Mouse (Mus musculus) kidney, adult 8-10 months (tissue): ENCODE results near the gene Alyref.
"Not testable (repeated sequence)": the region's sequence is repeated elsewhere in the genome, so short reads cannot be mapped to it uniquely, and the experiment has no call there.

ENCODE experiments used
- DNase-seq, 2 experiments: peaks; one replicate each; pipeline ENCODE4 v3.0.0; 2022

The Alyref gene

DNA sequence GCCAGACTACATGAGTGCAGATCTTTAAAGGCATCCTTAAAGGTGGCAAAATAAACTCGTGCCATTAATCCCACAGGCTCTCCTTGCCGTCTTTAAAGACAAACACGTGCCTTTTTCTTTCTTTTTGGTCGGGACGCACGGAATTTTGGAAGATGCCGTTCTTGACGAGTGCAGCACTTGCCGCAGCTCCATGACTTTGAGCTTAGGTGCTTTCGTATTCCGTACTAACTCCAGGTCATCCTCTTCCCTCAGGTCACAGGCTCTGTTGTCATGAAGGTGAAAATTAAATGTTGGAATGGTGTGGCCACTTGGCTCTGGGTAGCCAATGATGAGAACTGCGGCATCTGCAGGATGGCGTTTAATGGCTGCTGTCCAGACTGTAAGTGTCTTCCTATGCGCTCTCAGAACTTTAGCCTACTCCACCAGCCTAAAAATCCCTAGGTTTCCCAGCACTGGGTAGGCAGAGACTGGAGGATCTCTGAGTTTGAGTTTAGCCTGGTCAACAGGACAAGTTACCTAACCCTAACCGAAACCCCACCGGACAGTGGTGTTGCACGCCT, 905 bp upstream of the Alyref start:
- DNase-seq, result no peak

GRCm38 (mm10) chr11:120597240-120598235, 627 bp downstream of the Alyref start:
- DNase-seq, result no peak

GRCm38 (mm10) chr11:120588531-120588930, 9.6 kb downstream of the Alyref start:
- no peak for DNase-seq

GRCm38 (mm10) chr11:120583937-120584336, 14.2 kb downstream of the Alyref start:
- no peak for DNase-seq

- DNase-seq, result not testable (repeated sequence)
These were observed 15.2 kb downstream of the Alyref start for GRCm38 (mm10) chr11:120582982-120583293.

GRCm38 (mm10) chr11:120582268-120582981, 15.7 kb downstream of the Alyref start:
- DNase-seq, result peak; percentile 36 to 63

- DNase-seq, result peak; percentile 76 to 85
These were observed 16.5 kb downstream of the Alyref start, which contains the start of gene Arhgdia for GRCm38 (mm10) chr11:120581490-120582267. Gene Arhgdia, minus strand, starts transcription at chr11:120581624.

GRCm38 (mm10) chr11:120580871-120581331, 17.3 kb downstream of the Alyref start:
- DNase-seq, result peak in 1 of 2 experiments; percentile 33

- DNase-seq, result peak; percentile 43 to 49
These were observed 18.0 kb downstream of the Alyref start for GRCm38 (mm10) chr11:120580190-120580589.

DNA sequence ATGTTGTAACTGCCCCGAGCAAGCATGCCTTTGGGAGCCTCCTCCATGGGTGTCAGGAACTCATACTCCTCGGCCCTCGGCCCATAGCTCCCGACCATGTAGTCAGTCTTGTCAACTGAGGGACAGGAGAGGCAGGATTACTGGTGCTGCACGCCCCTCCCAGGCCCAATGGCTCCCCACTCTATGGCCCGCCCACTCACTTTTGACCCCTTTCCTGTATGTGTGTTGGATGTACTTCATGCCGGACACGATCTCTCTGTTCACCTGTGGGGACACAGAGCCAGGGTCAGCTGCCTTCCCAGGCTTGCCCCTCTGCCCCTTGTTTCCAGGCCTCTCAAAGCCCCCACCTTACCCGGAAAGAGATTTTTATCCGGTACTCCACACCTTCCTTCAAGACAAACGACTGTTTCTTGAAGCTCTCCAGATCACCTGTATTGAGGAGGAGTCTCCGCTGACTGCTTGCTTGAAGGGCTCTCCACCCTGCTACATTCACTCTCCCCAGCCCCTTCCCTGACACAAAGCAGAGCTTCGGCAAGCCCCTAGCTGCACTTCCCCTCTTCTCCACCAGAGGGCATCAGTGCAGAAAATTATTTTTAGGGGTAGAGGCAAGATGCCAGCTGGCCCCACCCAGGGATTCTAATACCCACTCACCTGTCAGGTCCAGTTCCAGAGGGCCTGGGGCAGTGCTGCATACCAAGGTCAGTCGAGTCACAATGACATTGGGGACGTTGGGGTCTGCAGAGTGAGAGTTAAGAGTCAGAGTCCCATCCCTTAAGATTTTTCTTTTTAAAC, 18.7 kb downstream of the Alyref start:
- DNase-seq, result peak; percentile 59 to 79

- DNase-seq, result peak in 1 of 2 experiments; percentile 27
These were observed 19.4 kb downstream of the Alyref start for GRCm38 (mm10) chr11:120578694-120579243.

DNA sequence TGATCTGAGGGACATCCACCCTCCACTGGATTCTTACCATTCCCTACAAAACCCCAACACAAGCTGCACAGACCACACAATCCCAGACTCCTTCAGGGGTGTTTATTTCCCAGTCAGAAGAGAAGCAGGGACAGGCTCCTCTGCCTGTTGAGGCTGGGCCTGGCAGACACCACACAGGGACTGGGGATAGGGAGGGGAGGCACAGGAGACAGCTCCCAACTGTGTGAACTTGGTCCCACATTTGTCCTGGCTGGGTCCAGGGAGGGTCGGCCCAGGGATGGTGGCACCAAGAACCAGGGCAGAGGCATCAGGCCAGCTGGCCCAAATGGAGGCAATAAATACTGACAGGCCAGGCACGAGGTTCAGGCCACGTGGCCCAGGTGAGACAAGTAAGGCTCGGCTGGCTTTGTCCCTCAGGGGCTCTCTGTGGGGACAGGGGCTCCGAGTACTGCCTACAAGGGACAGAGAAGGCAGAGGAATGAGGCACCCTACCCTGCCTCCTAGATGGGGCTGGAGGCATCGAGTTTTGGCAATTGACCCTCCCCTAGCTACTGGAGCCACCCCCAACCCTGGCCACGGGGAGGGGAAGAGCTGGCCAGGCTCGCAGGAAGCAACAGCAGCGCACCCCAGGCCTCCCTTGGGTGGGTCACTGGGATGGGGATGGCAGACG, 20.0 kb downstream of the Alyref start:
- peak; percentile 60 for DNase-seq

- DNase-seq, result peak; percentile 66 to 75
These were observed 20.7 kb downstream of the Alyref start for GRCm38 (mm10) chr11:120577211-120578023.

GRCm38 (mm10) chr11:120576365-120576981, 21.7 kb downstream of the Alyref start:
- DNase-seq, result peak; percentile 85 to 91

GRCm38 (mm10) chr11:120575940-120576339, 22.2 kb downstream of the Alyref start:
- DNase-seq, result no peak

DNA sequence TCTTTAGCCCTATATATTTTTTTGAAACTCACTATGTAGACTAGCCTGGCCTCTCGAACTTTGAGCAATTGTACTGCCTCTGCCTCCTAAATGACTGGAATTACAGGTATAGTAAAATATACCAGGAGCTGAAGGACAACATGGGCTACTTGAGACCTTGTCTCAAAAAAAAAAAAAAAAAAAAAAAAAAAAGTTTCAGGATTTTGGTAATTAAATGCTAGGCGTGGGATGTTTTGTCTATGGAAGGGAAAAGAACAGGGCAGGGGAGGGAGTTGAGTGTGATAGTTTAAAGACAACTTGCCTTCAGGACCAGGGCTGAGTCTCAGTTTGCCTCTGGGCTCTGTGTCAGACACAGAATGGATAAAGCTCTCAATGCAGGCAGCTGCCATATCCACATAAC, 23.1 kb downstream of the Alyref start:
- no peak for DNase-seq

DNA sequence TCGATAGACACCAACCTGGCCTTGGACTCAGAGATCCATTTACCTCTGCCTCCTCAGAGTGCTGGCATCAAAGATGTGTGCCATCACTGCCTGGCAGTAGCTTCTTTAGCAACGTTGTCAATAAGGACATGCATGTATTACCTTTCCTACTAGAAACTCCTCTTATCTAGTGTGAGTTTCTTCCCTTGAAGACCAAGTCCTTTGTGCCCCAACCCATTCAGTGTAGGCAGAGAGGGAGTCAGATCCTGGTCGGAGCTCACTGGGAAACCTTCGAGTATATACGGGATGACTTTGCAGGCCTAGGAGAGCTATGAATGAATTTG, 23.9 kb downstream of the Alyref start:
- DNase-seq, result no peak

DNA sequence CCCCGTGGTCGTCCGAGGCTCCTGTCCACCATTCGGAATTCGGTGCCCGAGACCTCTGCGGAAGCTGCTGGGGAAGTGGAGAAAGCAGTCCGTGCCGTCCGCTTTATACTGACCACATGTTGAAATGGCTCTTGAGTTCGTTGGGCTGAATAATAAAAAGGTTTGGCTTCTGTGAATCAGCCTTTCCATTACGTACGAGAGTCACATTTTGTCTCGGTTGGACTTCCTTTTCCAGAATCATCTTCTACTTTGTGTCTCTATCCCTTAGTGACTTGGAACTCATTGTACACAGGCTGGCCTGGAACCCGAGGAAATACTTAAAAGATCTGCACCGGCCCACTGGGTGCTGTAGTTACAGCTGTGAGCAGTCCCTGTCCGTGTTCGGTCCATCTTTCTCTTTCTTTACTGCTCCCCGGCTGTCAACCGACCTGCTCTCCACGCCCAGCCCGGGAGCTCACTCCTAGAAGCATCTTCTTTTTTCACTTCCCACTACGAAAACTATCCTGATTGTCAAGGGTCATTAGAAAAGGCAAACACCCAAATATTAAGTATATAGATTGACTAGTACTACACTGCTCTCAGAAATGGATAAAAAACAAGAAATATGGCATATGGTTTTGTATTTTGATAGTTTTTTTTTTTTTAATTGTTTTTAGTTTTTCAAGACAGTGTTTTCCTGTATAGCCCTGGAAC, 24.4 kb downstream of the Alyref start:
- DNase-seq, result no peak
